Mouse (Mus musculus) spleen, adult 2 months (tissue): ENCODE data around the gene Togaram2. TPM values are rescaled to one million over a fixed set of nuclear protein-coding genes. Genes with fewer than 3 reads are reported as not detected.

Experiments
- DNase-seq, 2 experiments: peaks; one replicate each; pipeline versions ENCODE4 v3.0.0 to v3.0.0-alpha.2; 2012 to 2021; ENCODE audit warnings: low spot score in 2 of 2, low read depth in 1 of 2
- H3K27ac ChIP-seq: fragments of 200-500 bp; 2 replicates; pipeline ENCODE4 v1.5.1; 2012; ENCODE audit warnings: low read length, inconsistent platforms; ENCODE audit not compliant: insufficient read depth
- H3K27me3 ChIP-seq: fragments of 200-500 bp; 2 replicates; pipeline ENCODE4 v1.6.1; 2012; ENCODE audit warnings: mild to moderate bottlenecking, moderate library complexity, low read length, inconsistent platforms; ENCODE audit not compliant: control insufficient read depth, insufficient read depth
- H3K36me3 ChIP-seq: fragments of 200-500 bp; 2 replicates; pipeline ENCODE4 v1.6.1; 2012; ENCODE audit warnings: mild to moderate bottlenecking, low read length, inconsistent platforms; ENCODE audit not compliant: control insufficient read depth, insufficient read depth
- H3K4me1 ChIP-seq: fragments of 200-500 bp; 2 replicates; pipeline ENCODE4 v1.6.1; 2011; ENCODE audit warnings: inconsistent platforms; ENCODE audit not compliant: control insufficient read depth, insufficient read depth, insufficient read length
- H3K4me3 ChIP-seq: fragments of 200-500 bp; 2 replicates; pipeline ENCODE4 v1.5.1; 2011; ENCODE audit warnings: mild to moderate bottlenecking, inconsistent platforms; ENCODE audit not compliant: insufficient read depth, insufficient read length; ENCODE audit errors: extremely low read depth
- CTCF ChIP-seq: fragments of 200-500 bp; IDR thresholded peaks from 2 replicates; pipeline ENCODE4 v1.5.1; 2011; ENCODE audit warnings: mild to moderate bottlenecking, inconsistent platforms; ENCODE audit not compliant: insufficient read depth, insufficient read length, insufficient replicate concordance; ENCODE audit errors: extremely low read depth
- POLR2A ChIP-seq: fragments of 200-500 bp; IDR thresholded peaks from 2 replicates; pipeline ENCODE4 v1.6.1; 2011; ENCODE audit warnings: low read depth, low read length, inconsistent platforms
- WGBS: fragments of 180-500 bp; shearing (Covaris S2); methylation state at CpG from one replicate; pipeline ENCODE4 v1.1.7; 2018; 5-methylcytosine and 5-hydroxymethylcytosine counted together
- polyA plus RNA-seq: library from polyadenylated mRNA; depleted of rRNA; stranded (reverse); fragments of >200 nt; gene quantifications from 2 replicates; pipeline ENCODE4 v1.2.3, GENCODE M21; 2012

Gene Togaram2
- polyA plus RNA-seq, 1 experiment: 0.04 TPM

DNA sequence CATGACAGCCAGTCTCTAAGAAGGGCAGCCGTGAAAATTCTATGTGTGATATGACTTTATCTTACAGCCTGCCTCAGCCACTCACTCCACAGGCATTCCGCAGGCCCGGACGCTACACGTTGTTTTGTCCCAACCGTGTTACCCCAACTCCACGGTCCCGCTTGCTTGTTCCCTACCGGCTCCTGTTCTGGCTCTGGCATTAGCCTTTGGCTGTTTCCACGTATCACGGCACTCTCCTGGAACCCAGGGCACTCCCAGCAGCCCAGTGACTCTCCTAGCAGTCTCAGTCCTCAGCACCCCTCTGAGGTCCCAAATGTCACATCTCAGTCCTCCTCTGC is 25.5 kb downstream of the Togaram2 start:
- TF ChIP-seq POLR2A: no peak
- no peaks in the 10 kb centered on the region for H3K4me1 ChIP-seq
- 96% methylated on average over 11 of the region's 11 CpGs for WGBS
- DNase-seq: no peak
- no peaks in the 10 kb centered on the region for H3K36me3 ChIP-seq
- no peaks in the 10 kb centered on the region for H3K27me3 ChIP-seq
- no peak overlapping the region for H3K27ac ChIP-seq
- H3K4me3 ChIP-seq: no peak overlapping the region

DNA sequence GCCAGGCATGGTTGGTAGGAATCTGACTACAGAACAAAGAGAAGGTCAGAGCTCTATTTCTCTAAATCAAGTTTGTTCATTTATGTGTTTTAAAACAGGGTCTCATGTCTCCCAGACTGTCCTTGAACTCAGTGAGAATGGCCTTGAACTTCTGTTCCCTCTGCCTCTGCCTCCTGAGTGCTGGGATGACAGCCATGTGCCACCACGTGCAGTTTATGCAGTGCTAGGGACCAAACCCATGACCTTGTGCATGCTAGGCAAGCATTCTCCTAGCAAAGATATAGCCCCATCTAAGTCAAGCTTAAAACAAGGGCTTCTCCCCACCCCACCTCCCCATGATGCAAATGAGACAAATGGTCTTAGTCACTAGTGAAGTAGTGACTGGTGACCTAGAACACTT is 32.1 kb downstream of the Togaram2 start:
- no peak overlapping the region for H3K27ac ChIP-seq
- WGBS: 72% methylated on average over 1 of the region's 1 CpGs
- no peaks in the 10 kb centered on the region for H3K27me3 ChIP-seq
- no peak overlapping the region for H3K4me3 ChIP-seq
- DNase-seq: no peak
- TF ChIP-seq CTCF (no peak), POLR2A (no peak)
- H3K4me1 ChIP-seq: no peaks in the 10 kb centered on the region
- H3K36me3 ChIP-seq: no peaks in the 10 kb centered on the region

DNA sequence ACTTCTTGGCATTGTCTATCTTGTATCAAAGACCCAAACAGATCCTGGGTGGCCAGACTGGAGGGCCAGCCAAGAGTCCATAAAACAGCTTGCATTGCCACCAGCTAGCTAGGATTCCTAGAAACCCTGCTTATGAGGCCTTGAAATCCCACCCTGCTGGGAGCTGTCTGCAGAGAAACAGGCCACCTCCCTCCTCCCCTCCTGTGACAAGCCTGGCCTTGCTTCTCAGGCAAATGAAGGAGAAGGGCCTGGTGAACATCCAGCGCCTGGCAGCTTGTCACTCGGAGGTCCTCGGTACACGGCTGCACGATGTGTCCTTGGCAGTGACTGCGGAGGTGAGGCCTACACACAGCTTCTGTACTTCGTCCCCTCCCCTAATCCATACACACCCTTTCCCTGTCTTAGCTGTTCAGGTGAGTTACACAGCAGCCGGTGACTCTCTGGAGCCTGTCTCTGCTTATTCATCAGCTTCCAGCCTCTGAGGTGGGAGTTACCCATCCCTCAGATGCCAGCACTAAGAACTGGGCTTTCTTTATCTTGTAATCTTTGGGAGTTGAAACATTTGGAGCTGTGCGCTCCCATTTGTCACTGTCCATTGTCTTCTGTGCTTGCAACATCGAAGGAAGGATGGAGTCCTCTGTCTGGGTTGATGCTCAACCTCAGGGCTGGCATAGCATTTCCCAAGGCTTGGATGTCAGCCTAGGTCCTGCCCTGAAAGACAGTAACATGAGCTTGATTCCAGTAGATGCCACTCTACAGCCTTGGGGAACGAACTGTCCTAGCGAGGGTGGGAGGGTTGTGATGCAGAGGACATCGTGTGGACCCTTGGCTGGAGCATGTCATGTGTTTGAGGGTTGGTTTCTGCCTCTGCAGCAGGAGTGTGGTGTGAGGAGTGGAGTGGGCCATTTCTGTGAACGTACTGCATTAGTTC is 32.8 kb downstream of the Togaram2 start:
- no peak for DNase-seq
- TF ChIP-seq POLR2A (no peak), CTCF (no peak)
- Histone ChIP-seq H3K4me3 (no peak overlapping the region), H3K27me3 (no peaks in the 10 kb centered on the region), H3K4me1 (no peaks in the 10 kb centered on the region), H3K36me3 (no peaks in the 10 kb centered on the region), H3K27ac (no peak overlapping the region)
- 90% methylated on average over 14 of the region's 14 CpGs for WGBS

DNA sequence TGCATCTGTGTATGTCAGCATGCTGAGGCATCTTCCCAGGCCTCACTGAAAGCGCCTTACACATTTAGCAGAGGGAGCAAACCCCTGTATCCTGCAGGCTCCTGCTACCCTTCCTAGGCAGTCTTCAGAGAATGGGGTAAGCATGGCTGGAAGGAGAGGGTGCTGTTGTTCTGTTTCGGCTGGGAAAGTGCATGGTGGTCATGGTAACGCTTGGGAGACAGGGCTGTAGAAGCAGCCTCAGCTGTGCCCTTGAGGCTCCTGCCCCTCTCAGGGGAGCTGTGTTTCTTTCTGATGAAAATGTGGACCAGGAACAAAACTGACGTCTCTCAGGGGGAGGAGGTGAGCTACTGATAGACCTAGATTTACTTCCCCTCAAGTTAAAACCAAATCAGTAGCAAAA is 34.7 kb downstream of the Togaram2 start:
- H3K4me3 ChIP-seq: no peak overlapping the region
- no peak for DNase-seq
- 58% methylated on average over 4 of the region's 4 CpGs for WGBS
- no peak for TF ChIP-seq POLR2A
- no peak for TF ChIP-seq CTCF
- no peaks in the 10 kb centered on the region for H3K27me3 ChIP-seq
- no peaks in the 10 kb centered on the region for H3K4me1 ChIP-seq
- no peaks in the 10 kb centered on the region for H3K36me3 ChIP-seq
- no peak overlapping the region for H3K27ac ChIP-seq

DNA sequence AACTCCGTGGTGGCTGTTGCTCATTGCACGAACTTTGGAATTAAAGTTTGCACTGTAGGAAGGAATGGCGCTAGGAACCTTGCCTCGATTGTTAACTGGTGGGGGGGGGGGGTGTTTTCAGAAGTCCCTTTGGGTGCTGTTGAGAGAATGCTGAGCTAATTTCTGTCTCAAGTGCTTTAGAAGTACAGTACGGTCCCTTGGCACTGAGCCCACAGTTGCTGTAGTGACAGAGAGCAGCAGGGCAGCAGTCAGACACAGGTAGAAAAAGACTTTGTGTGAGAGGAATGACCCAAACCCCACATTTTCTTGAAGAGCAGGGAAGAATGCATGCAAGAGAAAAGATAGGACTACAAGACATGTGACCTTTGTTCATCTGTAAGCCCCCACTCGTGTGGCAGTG is 39.2 kb downstream of the Togaram2 start:
- Histone ChIP-seq H3K27ac (no peak overlapping the region), H3K36me3 (no peaks in the 10 kb centered on the region), H3K4me3 (no peak overlapping the region), H3K27me3 (no peaks in the 10 kb centered on the region), H3K4me1 (no peaks in the 10 kb centered on the region)
- DNase-seq: no peak
- TF ChIP-seq CTCF (no peak), POLR2A (no peak)
- WGBS: 74% methylated on average over 6 of the region's 6 CpGs

DNA sequence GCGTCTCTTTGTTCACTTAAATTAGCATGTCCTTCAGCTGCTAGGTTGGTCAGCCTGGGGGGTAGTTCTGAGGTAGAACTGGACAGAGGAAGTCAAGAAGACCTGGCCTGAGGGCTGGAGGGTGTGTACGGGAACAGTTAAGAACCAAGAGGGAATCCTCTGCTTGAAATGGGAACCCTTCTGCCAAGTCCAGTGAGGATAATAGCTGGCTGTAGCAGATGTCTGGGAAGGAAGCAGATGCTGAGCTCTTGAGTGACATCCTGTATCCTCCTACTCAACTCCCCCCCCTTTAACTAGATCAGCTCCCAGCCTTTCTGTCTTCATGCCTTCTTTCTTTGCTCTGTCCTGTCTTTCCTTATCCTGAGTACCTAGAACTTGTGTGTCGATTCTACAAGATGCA is 42.0 kb downstream of the Togaram2 start:
- Histone ChIP-seq H3K27me3 (no peaks in the 10 kb centered on the region), H3K27ac (no peak overlapping the region), H3K4me3 (no peak overlapping the region), H3K4me1 (no peaks in the 10 kb centered on the region), H3K36me3 (no peaks in the 10 kb centered on the region)
- WGBS: 79% methylated on average over 3 of the region's 3 CpGs
- no peak for TF ChIP-seq CTCF
- TF ChIP-seq POLR2A: no peak
- no peak for DNase-seq

DNA sequence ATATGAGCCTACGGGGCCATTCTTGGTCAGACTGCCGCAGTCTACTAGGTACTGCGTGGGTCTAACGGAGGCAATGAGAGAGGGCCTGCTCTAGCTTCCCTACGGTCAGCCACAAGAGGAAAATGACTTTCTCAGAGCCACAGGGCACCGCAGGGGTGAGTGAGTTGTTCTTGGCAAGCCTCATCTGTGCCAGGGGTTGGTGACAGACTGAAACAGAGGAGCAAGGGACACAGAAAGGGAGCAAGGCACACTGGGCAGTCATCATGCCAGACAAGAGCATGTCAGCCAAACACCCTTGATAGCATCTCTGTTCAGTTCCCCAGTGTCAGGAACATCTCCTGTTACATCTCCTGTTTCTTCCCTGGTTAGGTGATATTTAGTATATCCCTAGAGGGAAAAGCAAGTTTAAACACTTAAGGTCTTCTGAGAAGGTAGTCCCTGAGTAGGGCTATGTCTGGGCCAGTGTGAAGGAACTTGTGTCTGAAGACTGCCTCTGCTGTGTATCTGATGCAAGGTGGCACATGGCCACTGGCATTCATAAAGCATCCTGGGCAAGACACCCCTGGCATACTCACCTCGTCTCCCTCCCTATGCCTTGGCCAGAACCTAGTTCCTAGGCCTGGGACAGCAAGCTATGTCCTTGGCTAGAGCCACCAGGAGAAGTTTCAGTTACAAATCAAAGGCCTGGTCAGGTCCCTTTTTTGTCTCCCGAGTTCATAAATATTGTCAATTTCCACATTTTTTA is 45.0 kb downstream of the Togaram2 start:
- Histone ChIP-seq H3K27ac (no peak overlapping the region), H3K36me3 (no peaks in the 10 kb centered on the region), H3K4me1 (no peaks in the 10 kb centered on the region), H3K27me3 (no peaks in the 10 kb centered on the region; the same call in 1 of the 2 replicates), H3K4me3 (no peak overlapping the region)
- DNase-seq: no peak
- TF ChIP-seq CTCF (no peak), POLR2A (no peak)
- 88% methylated on average over 8 of the region's 8 CpGs for WGBS
